Mouse (Mus musculus) lung, postnatal 4 days (tissue): ENCODE data around the gene Tango2.
A peak's percentile ranks its signal among the peaks of the same experiment; 100 is the strongest.
"Not testable (repeated sequence)": the region's sequence is repeated elsewhere in the genome, so short reads cannot be mapped to it uniquely, and the experiment has no call there.

Experiments
- DNase-seq, 2 experiments: peaks; one replicate each; pipeline ENCODE4 v3.0.0; 2021

Gene Tango2

GRCm38 (mm10) chr16:18342650-18343570, 5.0 kb downstream of the Tango2 start:
- DNase-seq, result no peak

- no peak for DNase-seq
These were observed 5.8 kb downstream of the Tango2 start for GRCm38 (mm10) chr16:18342076-18342475.

- no peak for DNase-seq
These were observed 6.3 kb downstream of the Tango2 start for GRCm38 (mm10) chr16:18341605-18342004.

- DNase-seq, result peak in 1 of 2 experiments; percentile 62
These were observed 8.0 kb downstream of the Tango2 start for GRCm38 (mm10) chr16:18339866-18340265.

GRCm38 (mm10) chr16:18337261-18337660, 10.6 kb downstream of the Tango2 start:
- DNase-seq, result no peak

- DNase-seq, result no peak
These were observed 11.9 kb downstream of the Tango2 start for GRCm38 (mm10) chr16:18335981-18336380.

- DNase-seq, result no peak
These were observed 13.9 kb downstream of the Tango2 start for GRCm38 (mm10) chr16:18333976-18334375.

GRCm38 (mm10) chr16:18328524-18328923, 19.4 kb downstream of the Tango2 start:
- no peak for DNase-seq

- no peak for DNase-seq
These were observed 20.0 kb downstream of the Tango2 start for GRCm38 (mm10) chr16:18327936-18328335.

- DNase-seq, result no peak
These were observed 22.2 kb downstream of the Tango2 start for GRCm38 (mm10) chr16:18325741-18326140.

GRCm38 (mm10) chr16:18324031-18324430, 23.9 kb downstream of the Tango2 start:
- DNase-seq, result no peak

GRCm38 (mm10) chr16:18323460-18323859, 24.4 kb downstream of the Tango2 start:
- no peak for DNase-seq

GRCm38 (mm10) chr16:18321443-18321842, 26.5 kb downstream of the Tango2 start:
- DNase-seq, result no peak

- DNase-seq, result no peak
These were observed 28.9 kb downstream of the Tango2 start for GRCm38 (mm10) chr16:18318992-18319391.

- no peak for DNase-seq
These were observed 39.7 kb downstream of the Tango2 start for GRCm38 (mm10) chr16:18308159-18308558.

GRCm38 (mm10) chr16:18289614-18290013, 58.3 kb downstream of the Tango2 start:
- DNase-seq, result not testable (repeated sequence)

- DNase-seq, result peak; percentile 99 to 100
These were observed 58.8 kb downstream of the Tango2 start, which contains the start of gene Dgcr8 for GRCm38 (mm10) chr16:18289067-18289588. Gene Dgcr8, minus strand, starts transcription at chr16:18289246.

- peak in 1 of 2 experiments; percentile 88 for DNase-seq
These were observed 59.3 kb downstream of the Tango2 start for GRCm38 (mm10) chr16:18288581-18289061.

GRCm38 (mm10) chr16:18288166-18288565, 59.7 kb downstream of the Tango2 start:
- peak in 1 of 2 experiments; percentile 15 for DNase-seq

GRCm38 (mm10) chr16:18275166-18275565, 72.7 kb downstream of the Tango2 start:
- DNase-seq, result no peak

GRCm38 (mm10) chr16:18268182-18268581, 79.7 kb downstream of the Tango2 start:
- no peak for DNase-seq

- DNase-seq, result no peak
These were observed 82.9 kb downstream of the Tango2 start for GRCm38 (mm10) chr16:18265024-18265423.

GRCm38 (mm10) chr16:18258221-18258620, 89.7 kb downstream of the Tango2 start, which contains the start of gene Gm49776:
Gene Gm49776, minus strand, starts transcription at chr16:18258321.
- no peak for DNase-seq

GRCm38 (mm10) chr16:18253866-18254265, 94.0 kb downstream of the Tango2 start:
- DNase-seq, result no peak
